Mouse (Mus musculus) forebrain, embryonic 15.5 days (tissue): ENCODE measurements around the gene 5330417H12Rik. TPM values are rescaled to one million over a fixed set of nuclear protein-coding genes. Genes with fewer than 3 reads are reported as not detected.

Experiments
- ATAC-seq: fragments of 200-750 bp; cut with Nextera tagmentation; replicated peaks from 2 replicates; pipeline ENCODE4 v1.8.0; 2017; ENCODE audit warnings: mild to moderate bottlenecking, moderate TSS enrichment, moderate library complexity
- H3K27ac ChIP-seq: fragments of 300-500 bp; sonication (generic); replicated peaks from 2 replicates; pipeline ENCODE4 v1.5.1; 2015; ENCODE audit warnings: mild to moderate bottlenecking, inconsistent platforms
- H3K27me3 ChIP-seq: fragments of 300-500 bp; sonication (generic); 2 replicates; pipeline ENCODE4 v1.6.1; 2015; ENCODE audit warnings: inconsistent platforms
- H3K36me3 ChIP-seq: fragments of 300-500 bp; sonication (generic); 2 replicates; pipeline ENCODE4 v1.6.1; 2015; ENCODE audit warnings: mild to moderate bottlenecking, inconsistent platforms
- H3K4me1 ChIP-seq: fragments of 300-500 bp; sonication (generic); 2 replicates; pipeline ENCODE4 v1.6.1; 2015; ENCODE audit warnings: inconsistent platforms
- H3K4me2 ChIP-seq: fragments of 300-500 bp; sonication (generic); replicated peaks from 2 replicates; pipeline ENCODE4 v1.6.1; 2015; ENCODE audit warnings: mild to moderate bottlenecking, inconsistent platforms
- H3K4me3 ChIP-seq: fragments of 300-500 bp; sonication (generic); 2 replicates; pipeline ENCODE4 v1.5.1; 2015; ENCODE audit warnings: mild to moderate bottlenecking, inconsistent platforms
- H3K9ac ChIP-seq: fragments of 300-500 bp; sonication (generic); replicated peaks from 2 replicates; pipeline ENCODE4 v1.6.1; 2015; ENCODE audit warnings: mild to moderate bottlenecking, inconsistent platforms
- H3K9me3 ChIP-seq: fragments of 300-500 bp; sonication (generic); 2 replicates; pipeline ENCODE4 v1.6.1; 2016; ENCODE audit warnings: inconsistent platforms
- WGBS: fragments of 180-500 bp; shearing (Covaris S2); methylation state at CpG from one replicate; pipeline ENCODE4 v1.1.7; 2015; ENCODE audit warnings: mixed read lengths; 5-methylcytosine and 5-hydroxymethylcytosine counted together
- polyA plus RNA-seq: library from polyadenylated mRNA; unstranded; fragments of >200 nt; fragmentation: Nextera tagmentation; extraction: Ambion mirVana; gene quantifications from 2 replicates; pipeline ENCODE4 v1.2.1, GENCODE M21; 2015

5330417H12Rik gene
- polyA plus RNA-seq, 1 experiment from 2014 or later, result not detected

DNA sequence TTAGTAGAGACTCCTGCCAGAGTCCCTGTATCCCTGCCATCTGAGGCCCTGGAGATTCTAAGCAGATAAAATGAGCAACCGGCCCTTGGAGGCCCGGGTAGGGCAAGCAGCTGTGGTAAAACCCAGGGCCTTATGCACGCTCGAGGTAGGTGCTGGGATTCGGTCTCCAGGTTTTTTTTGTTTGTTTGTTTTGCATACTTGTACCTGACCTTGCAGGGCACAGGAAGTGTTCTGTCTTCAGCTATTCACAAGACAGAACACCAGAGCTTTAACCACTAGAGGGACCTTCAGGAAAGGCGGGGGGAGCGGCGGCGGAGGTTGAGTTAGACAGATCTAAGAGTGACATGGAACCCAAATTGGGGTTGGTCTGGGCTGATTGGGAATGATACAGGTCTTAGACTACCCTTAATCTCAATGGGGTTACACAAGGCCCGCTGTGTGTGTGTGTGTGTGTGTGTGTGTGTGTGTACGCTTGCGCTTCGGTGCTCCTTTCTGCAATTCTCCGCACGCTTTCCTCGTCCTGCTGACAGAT lies 30.6 kb downstream of the 5330417H12Rik start:
- Histone ChIP-seq H3K36me3 (no peaks in the 10 kb centered on the region), H3K4me2 (peak overlapping the region; percentile 84), H3K4me1 (peaks cover 13% of the 10 kb centered on the region), H3K4me3 (peak overlapping the region; percentile 56), H3K27ac (no peak overlapping the region), H3K9me3 (no peaks in the 10 kb centered on the region), H3K27me3 (peaks cover 3% of the 10 kb centered on the region; the same call in 1 of the 2 replicates), H3K9ac (peak overlapping the region; percentile 44)
- 1% methylated on average over 16 of the region's 16 CpGs for WGBS
- ATAC-seq, result peak; percentile 82

DNA sequence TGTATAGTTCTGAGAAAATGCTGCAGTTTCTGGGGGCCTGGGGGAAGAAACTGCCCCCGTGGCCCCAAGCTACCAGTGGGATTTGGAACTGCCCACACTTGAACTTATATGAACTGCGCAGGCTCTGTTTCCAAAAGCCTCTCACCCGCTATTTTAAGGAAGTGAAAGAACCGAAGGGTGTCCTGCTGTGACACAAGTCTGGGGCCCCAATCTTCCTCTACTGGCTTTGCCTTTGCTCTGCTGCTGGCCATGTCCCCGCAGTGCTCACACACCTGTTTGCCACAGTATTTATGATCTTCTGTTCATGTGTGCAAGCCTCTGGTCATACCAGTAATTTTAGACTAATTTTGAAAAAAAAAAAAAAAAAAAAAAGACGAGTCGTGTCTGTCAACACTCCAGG lies 31.1 kb downstream of the 5330417H12Rik start:
- Histone ChIP-seq H3K27me3 (peaks cover 3% of the 10 kb centered on the region; the same call in 1 of the 2 replicates), H3K4me2 (no peak overlapping the region), H3K27ac (no peak overlapping the region), H3K36me3 (no peaks in the 10 kb centered on the region), H3K9me3 (no peaks in the 10 kb centered on the region), H3K4me1 (peaks cover 13% of the 10 kb centered on the region), H3K4me3 (no peak overlapping the region), H3K9ac (no peak overlapping the region)
- whole genome bisulfite sequencing, result 30% methylated on average over 7 of the region's 7 CpGs
- no peak for ATAC-seq

DNA sequence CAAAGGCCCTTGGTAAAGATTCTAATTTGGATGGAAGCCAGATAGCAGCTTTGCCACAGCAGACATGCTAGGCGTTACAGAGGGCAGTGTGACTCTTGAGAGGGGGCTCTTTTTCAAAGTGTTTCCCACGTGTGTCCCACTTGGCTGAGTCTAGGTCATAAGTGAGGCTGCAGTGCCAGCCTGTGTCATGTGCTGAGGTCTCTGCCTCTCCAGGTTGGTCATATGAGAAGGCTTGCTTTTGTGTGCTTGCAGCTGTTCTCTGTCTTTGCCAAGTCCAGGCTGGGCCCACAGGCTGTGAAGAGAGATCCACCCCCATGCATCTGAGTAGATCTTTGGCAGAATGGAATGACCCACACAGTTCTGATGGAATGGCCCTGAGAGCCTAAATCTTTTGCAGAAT lies 32.3 kb downstream of the 5330417H12Rik start:
- Histone ChIP-seq H3K9ac (no peak overlapping the region), H3K36me3 (no peaks in the 10 kb centered on the region), H3K4me2 (no peak overlapping the region), H3K9me3 (no peaks in the 10 kb centered on the region), H3K4me1 (peaks cover 13% of the 10 kb centered on the region), H3K27ac (no peak overlapping the region), H3K27me3 (peaks cover 3% of the 10 kb centered on the region; the same call in 1 of the 2 replicates), H3K4me3 (no peak overlapping the region)
- ATAC-seq, result no peak
- WGBS, result 11% methylated on average over 2 of the region's 2 CpGs

- no peaks in the 10 kb centered on the region for H3K36me3 ChIP-seq
- 70% methylated on average over 3 of the region's 3 CpGs for WGBS
- no peak overlapping the region for H3K27ac ChIP-seq
- ATAC-seq, result no peak
- no peaks in the 10 kb centered on the region for H3K9me3 ChIP-seq
- no peak overlapping the region for H3K4me2 ChIP-seq
- H3K4me1 ChIP-seq, result no peaks in the 10 kb centered on the region
- H3K27me3 ChIP-seq, result no peaks in the 10 kb centered on the region
- H3K9ac ChIP-seq, result no peak overlapping the region
- H3K4me3 ChIP-seq, result no peak overlapping the region
Measured at GRCm38 (mm10) chr7:107574276-107574675, 50.7 kb downstream of the 5330417H12Rik start.

Other genes starting within 250 kb of the 5330417H12Rik start
- 2.2 and 2.7 TPM in 2 replicates for gene Olfml1, start 57.7 kb downstream of the 5330417H12Rik start, polyA plus RNA-seq
- 1.3 and 1.6 TPM in 2 replicates for gene Ppfibp2, start 30.0 kb downstream of the 5330417H12Rik start, polyA plus RNA-seq
- gene Cyb5r2, start 132.9 kb upstream of the 5330417H12Rik start, polyA plus RNA-seq, result not detected in 2 replicates
- gene Ovch2, start 176.0 kb upstream of the 5330417H12Rik start, polyA plus RNA-seq, result not detected in 2 replicates
- gene Olfr467, start 187.1 kb upstream of the 5330417H12Rik start, polyA plus RNA-seq, result not detected in 2 replicates
- gene Olfr469, start 200.4 kb upstream of the 5330417H12Rik start, polyA plus RNA-seq, result not detected in 2 replicates
- not detected in 2 replicates for gene Olfr470, start 222.3 kb upstream of the 5330417H12Rik start, polyA plus RNA-seq